Mouse (Mus musculus) embryonic facial prominence, embryonic 14.5 days (tissue): Measurements from ENCODE around the gene Pou2f2. TPM values are rescaled to one million over a fixed set of nuclear protein-coding genes. Genes with fewer than 3 reads are reported as not detected.

Experiments used
- ATAC-seq: fragments of 200-750 bp; cut with Nextera tagmentation; 2 replicates; pipeline ENCODE4 v1.8.0; 2017; ENCODE audit warnings: low read depth, moderate number of reproducible peaks, moderate TSS enrichment
- DNase-seq: peaks from one replicate; pipeline ENCODE4 v3.0.0-alpha.2; 2015; ENCODE audit warnings: low spot score
- H3K27ac ChIP-seq: fragments of 300-500 bp; sonication (generic); replicated peaks from 2 replicates; pipeline ENCODE4 v1.5.1; 2014; ENCODE audit warnings: low read depth, mild to moderate bottlenecking, low read length, moderate library complexity
- H3K27me3 ChIP-seq: fragments of 300-500 bp; sonication (generic); replicated peaks from 2 replicates; pipeline ENCODE4 v1.6.1; 2014; ENCODE audit warnings: low read length; ENCODE audit not compliant: control insufficient read depth, insufficient read depth
- H3K36me3 ChIP-seq: fragments of 300-500 bp; sonication (generic); 2 replicates; pipeline ENCODE4 v1.6.1; 2014; ENCODE audit warnings: low read length, mixed read lengths; ENCODE audit not compliant: control insufficient read depth, insufficient read depth
- H3K4me1 ChIP-seq: fragments of 300-500 bp; sonication (generic); 2 replicates; pipeline ENCODE4 v1.6.1; 2014; ENCODE audit warnings: antibody characterized with exemption, low read length; ENCODE audit not compliant: control insufficient read depth, insufficient read depth
- H3K4me2 ChIP-seq: fragments of 300-500 bp; sonication (generic); 2 replicates; pipeline ENCODE4 v1.6.1; 2014; ENCODE audit warnings: low read depth, mild to moderate bottlenecking, low read length, moderate library complexity, mixed read lengths
- H3K4me3 ChIP-seq: fragments of 300-500 bp; sonication (generic); 2 replicates; pipeline ENCODE4 v1.5.1; 2014; ENCODE audit warnings: low read depth, mild to moderate bottlenecking, low read length
- H3K9ac ChIP-seq: fragments of 300-500 bp; sonication (generic); 2 replicates; pipeline ENCODE4 v1.6.1; 2014; ENCODE audit warnings: low read depth, mild to moderate bottlenecking, low read length, moderate library complexity, mixed read lengths
- H3K9me3 ChIP-seq: fragments of 300-500 bp; sonication (generic); 2 replicates; pipeline ENCODE4 v1.6.1; 2016; ENCODE audit warnings: low read length; ENCODE audit not compliant: control insufficient read depth
- WGBS: fragments of 180-500 bp; shearing (Covaris S2); extraction: QIAGEN DNeasy Blood & Tissue Kit; methylation state at CpG from one replicate; pipeline ENCODE4 v1.1.7; 2014; 5-methylcytosine and 5-hydroxymethylcytosine counted together
- polyA plus RNA-seq: library from polyadenylated mRNA; unstranded; fragments of >200 nt; fragmentation: Nextera tagmentation; extraction: Ambion mirVana; gene quantifications from 2 replicates; pipeline ENCODE4 v1.2.1, GENCODE M21; 2014

Pou2f2 gene
- polyA plus RNA-seq, 1 experiment from 2014 or later = 1.5 TPM

DNA sequence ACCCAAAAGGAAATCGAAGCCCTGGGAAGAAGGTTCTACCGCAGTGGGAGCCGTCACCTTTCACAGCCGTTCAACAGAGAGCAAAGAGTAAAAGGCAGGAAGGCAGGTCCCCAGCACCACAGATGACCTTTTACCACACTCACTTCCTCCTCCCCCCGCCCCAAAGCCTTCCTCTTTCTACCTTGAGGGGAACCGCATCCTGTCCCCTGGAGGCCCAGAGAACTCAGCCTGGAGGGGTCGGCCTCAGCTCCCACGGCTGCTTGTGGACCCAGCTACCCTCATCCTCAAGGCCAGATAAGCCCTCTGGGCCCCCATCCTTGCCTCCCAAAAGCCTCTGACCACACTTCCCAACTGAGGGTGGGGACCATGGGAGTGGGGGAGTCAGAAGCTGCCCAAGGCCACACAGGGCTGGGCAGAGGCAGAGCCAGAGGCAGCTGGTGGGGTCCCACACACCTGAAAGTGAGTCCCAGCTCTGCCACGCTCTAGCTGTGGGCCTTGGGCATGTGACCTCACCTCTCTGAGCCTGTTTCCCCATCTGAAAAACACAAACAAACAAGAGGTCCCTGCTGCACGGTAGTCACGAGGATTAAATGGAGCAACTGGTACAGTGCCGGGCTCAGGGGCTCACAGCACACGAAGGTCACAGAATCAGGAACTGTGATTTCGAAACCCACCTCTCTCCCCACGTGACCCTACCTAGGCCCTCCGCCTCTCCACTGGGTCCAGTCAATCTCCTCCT, 26.0 kb upstream of the Pou2f2 start:
- no peak overlapping the region for H3K9ac ChIP-seq
- no peak overlapping the region for H3K4me3 ChIP-seq
- no peak overlapping the region for H3K4me2 ChIP-seq
- H3K4me1 ChIP-seq = no peaks in the 10 kb centered on the region
- no peak for ATAC-seq
- no peaks in the 10 kb centered on the region for H3K27me3 ChIP-seq
- H3K9me3 ChIP-seq = no peaks in the 10 kb centered on the region
- WGBS = 75% methylated on average over 13 of the region's 16 CpGs
- no peak for DNase-seq
- no peak overlapping the region for H3K27ac ChIP-seq
- peaks cover 49% of the 10 kb centered on the region; the same call in 1 of the 2 replicates for H3K36me3 ChIP-seq

DNA sequence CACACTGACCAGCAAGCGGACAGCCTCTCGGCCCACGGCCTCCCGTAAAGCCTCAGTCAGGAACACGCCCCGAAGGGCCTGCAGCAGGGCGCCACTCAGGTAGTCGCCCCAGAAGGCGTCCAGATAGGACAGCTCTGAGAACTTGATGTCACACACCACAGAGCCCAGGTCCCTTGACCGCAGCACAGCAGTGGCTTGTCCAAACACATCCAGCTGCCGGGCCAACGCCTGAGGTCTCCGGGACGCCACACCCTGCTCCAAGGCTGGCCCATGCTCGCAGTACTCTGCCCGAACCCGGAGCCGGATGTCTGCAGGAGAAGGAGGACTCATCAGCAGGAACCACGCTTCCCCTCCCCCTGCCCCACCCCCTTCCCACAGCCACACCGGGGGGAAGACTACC, 24.1 kb upstream of the Pou2f2 start:
- Histone ChIP-seq H3K27me3 (no peaks in the 10 kb centered on the region), H3K9me3 (no peaks in the 10 kb centered on the region), H3K9ac (no peak overlapping the region), H3K4me3 (no peak overlapping the region), H3K36me3 (peaks cover 31% of the 10 kb centered on the region; the same call in 1 of the 2 replicates), H3K27ac (no peak overlapping the region), H3K4me2 (no peak overlapping the region), H3K4me1 (no peaks in the 10 kb centered on the region)
- DNase-seq (no peak), ATAC-seq (no peak)
- 96% methylated on average over 14 of the region's 20 CpGs for WGBS

DNA sequence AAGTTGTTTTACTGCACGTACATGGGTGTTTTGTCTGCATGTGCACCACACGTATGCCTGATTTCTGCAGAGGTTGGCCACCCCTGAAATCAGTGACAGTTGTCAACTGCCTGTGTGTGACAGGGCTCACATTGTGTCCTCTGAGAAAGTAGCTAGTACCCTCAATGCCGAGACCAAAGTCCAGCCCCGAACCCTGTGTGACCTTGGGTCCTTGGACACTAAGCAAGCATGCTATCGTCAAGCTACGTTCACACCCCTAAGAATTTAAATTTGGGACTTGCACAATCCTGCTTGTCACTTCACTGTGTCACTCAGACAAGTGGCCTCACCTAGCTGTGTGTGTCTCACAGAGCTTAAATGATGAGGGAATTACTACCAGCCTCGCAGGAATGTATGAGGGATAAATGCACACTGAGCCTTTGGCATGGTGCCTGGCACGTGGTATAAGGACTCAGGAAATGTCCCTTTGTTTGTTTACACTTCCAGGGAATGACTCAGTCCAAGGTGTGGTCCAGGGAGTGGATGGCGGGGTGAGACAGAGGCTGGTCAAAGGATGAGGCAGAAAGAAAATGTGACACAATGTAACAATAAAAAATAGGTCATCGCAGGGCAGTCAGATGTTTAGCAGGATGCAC, 18.0 kb upstream of the Pou2f2 start:
- H3K9ac ChIP-seq = no peak overlapping the region
- 64% methylated on average over 10 of the region's 10 CpGs for WGBS
- peak; percentile 65 for ATAC-seq

DNA sequence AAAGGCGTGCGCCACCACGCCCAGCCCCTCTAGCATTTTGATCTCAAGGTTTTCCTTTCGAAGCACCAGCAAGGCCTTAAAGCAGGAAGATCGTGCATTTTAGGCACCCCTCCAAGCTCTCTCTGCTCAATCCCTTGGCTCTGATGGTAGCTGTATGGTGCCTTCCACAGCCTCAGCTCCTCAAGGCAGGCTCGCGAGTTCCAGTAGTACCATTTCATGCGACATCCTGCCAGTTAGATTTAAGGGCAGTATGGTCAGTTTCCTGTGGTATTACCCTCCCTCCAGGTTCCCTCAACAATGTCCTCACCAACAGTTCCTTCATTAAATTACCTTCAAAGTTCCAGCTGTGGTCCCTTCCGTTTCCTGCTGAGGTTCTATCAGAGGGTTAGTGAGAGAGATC, 16.6 kb upstream of the Pou2f2 start:
- 81% methylated on average over 9 of the region's 9 CpGs for WGBS
- H3K27ac ChIP-seq = no peak overlapping the region
- no peak for ATAC-seq
- no peak overlapping the region for H3K4me3 ChIP-seq
- no peaks in the 10 kb centered on the region for H3K4me1 ChIP-seq
- H3K27me3 ChIP-seq = no peaks in the 10 kb centered on the region
- no peak overlapping the region for H3K9ac ChIP-seq
- no peaks in the 10 kb centered on the region for H3K36me3 ChIP-seq
- H3K9me3 ChIP-seq = no peaks in the 10 kb centered on the region
- no peak for DNase-seq
- H3K4me2 ChIP-seq = no peak overlapping the region

More for the DNA sequence above, 18.0 kb upstream of the Pou2f2 start:
- Histone ChIP-seq H3K27ac (no peak overlapping the region), H3K9me3 (no peaks in the 10 kb centered on the region), H3K4me2 (no peak overlapping the region), H3K36me3 (peaks cover 7% of the 10 kb centered on the region; the same call in 1 of the 2 replicates), H3K27me3 (no peaks in the 10 kb centered on the region), H3K4me3 (no peak overlapping the region), H3K4me1 (no peaks in the 10 kb centered on the region)
- peak; percentile 55 for DNase-seq

DNA sequence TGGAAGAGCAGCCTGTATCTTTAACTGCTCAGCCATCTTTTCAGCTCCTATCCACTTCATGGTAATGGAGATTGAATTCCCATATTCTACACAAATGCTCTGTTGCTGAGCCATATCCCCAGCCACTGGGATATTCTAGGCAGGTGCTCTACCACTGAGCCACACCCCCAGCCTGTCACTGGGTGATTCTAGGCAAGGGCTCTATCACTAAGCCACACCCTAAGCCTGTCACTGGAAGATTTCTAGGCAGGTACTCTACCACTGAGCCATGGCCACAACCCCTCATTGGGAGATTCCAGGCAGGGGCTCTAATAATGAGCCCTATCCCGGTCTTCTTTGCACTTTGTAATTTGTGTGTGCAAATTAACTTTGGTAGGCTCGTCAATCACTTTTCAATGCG, 15.6 kb upstream of the Pou2f2 start:
- H3K36me3 ChIP-seq = no peaks in the 10 kb centered on the region
- no peak overlapping the region for H3K4me3 ChIP-seq
- H3K9me3 ChIP-seq = no peaks in the 10 kb centered on the region
- WGBS = 74% methylated on average over 3 of the region's 3 CpGs
- no peaks in the 10 kb centered on the region for H3K27me3 ChIP-seq
- DNase-seq (no peak), ATAC-seq (no peak)
- no peak overlapping the region for H3K9ac ChIP-seq
- no peak overlapping the region for H3K27ac ChIP-seq
- no peak overlapping the region for H3K4me2 ChIP-seq
- H3K4me1 ChIP-seq = no peaks in the 10 kb centered on the region

DNA sequence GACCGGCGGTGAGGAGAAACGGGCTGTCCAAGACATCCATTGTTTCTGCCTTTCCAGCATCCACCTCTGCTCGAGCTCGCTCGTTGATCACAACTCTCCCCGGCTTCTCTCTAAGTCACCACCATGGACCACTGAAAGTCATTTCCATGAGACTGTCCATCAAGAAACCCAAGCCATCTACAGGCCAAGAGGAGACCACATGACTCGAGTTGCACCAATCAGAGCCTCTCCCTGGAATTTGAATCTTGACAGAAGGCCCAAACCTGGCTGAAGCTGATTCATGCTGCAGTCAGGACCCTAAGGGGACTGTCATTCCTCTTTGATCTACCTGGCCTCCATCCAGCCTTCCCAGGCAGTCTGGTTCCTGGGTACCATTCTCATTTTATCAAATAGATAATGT, 12.6 kb upstream of the Pou2f2 start:
- Histone ChIP-seq H3K27me3 (no peaks in the 10 kb centered on the region), H3K4me1 (no peaks in the 10 kb centered on the region), H3K27ac (no peak overlapping the region), H3K9me3 (no peaks in the 10 kb centered on the region), H3K36me3 (no peaks in the 10 kb centered on the region), H3K9ac (no peak overlapping the region), H3K4me3 (no peak overlapping the region), H3K4me2 (no peak overlapping the region)
- DNase-seq (no peak), ATAC-seq (no peak)
- WGBS = 73% methylated on average over 8 of the region's 8 CpGs

DNA sequence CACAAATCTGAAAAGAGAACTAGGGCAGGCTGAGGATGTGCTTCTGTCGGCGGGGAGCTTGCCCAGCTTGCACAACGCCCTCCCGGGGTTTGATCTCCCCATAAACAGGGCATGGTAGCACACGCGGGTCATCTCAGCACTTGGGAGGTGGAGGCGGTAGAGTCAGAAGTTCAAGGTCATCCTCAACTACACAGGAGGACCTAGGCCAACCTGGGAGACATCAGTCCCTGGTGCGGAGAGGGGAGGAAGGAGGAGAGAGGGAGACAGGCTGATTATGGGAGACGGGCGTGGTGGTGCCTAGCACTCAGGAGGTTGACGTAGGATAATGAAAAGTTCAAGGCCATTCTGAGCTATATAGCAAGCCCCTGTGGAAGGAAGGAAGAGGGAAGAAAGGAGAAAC, 11.3 kb upstream of the Pou2f2 start:
- Histone ChIP-seq H3K9ac (no peak overlapping the region), H3K27me3 (no peaks in the 10 kb centered on the region), H3K4me2 (no peak overlapping the region), H3K4me1 (no peaks in the 10 kb centered on the region), H3K9me3 (no peaks in the 10 kb centered on the region), H3K27ac (no peak overlapping the region), H3K4me3 (no peak overlapping the region), H3K36me3 (no peaks in the 10 kb centered on the region)
- ATAC-seq (no peak), DNase-seq (no peak)
- 85% methylated on average over 11 of the region's 11 CpGs for WGBS

DNA sequence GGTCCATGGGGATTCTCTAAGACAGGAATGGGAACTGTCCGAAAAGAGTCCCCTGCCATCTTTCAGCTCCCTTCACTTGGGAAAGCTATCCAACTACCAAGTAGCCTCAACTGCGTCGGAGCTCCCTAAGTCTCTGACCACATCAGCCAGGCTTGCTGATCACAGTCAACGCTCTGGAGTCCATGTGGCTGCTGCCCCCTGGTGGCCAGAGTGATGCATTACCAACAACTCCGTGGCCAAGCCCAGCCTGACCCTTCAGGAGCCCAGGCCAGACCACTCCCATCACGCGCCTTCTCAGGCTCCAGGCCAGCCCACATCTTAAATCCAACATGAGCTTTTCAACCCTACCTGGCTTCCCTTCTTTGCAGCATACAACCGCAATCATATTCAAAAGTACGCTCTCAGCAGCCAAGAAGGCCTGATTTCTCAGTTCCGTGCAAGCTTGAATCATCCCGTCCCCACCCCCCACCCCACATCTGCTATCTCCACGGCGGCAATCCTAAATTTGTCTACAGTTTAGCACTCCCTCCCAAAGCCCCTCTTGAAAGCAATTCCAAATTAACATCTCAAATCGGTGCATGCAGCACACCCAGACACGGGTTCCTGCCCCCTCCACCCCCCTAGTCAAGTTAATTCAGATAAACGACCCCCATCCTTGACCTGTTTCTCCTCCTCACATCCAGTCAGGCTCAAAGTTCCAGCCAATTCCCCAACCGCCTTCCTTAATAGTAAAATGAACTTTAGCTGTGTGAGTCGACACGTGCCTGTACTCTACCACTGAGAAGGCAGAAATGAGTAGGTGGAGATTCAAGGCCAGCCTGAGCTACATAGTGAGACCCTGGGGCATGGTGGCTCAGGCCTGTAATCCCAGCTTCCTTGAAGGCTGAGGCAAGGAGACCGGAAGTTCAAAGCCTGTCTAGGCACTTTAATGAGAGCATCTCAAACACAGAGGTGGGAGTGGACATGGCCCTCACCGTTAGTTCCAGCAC, 8.4 kb upstream of the Pou2f2 start:
- Histone ChIP-seq H3K27ac (no peak overlapping the region), H3K9me3 (no peaks in the 10 kb centered on the region), H3K9ac (no peak overlapping the region), H3K4me1 (no peaks in the 10 kb centered on the region), H3K36me3 (no peaks in the 10 kb centered on the region), H3K27me3 (peaks cover 13% of the 10 kb centered on the region), H3K4me2 (no peak overlapping the region), H3K4me3 (no peak overlapping the region)
- WGBS = 22% methylated on average over 21 of the region's 21 CpGs
- ATAC-seq = peak; percentile 82; the same call in 1 of the 2 replicates
- peak; percentile 87 for DNase-seq
